Mouse (Mus musculus): ENCODE measurements at regions not wholly inside any gene's neighbourhood (a gene's known extent, or its start where the extent isn't known, plus 50 kb on each side); places are given as distances from the start of the nearest gene placed in this dataset.
A peak's percentile ranks its signal among the peaks of the same experiment; 100 is the strongest.

- TF ChIP-seq CTCF (IDR thresholded peaks at IDR 0.05; ENCODE audit: extremely low read depth, insufficient read depth, insufficient read length, insufficient replicate concordance) (no peak), POLR2A (IDR thresholded peaks at IDR 0.05; ENCODE audit: low read depth, low read length) (no peak)
- H3K4me3 ChIP-seq (ENCODE audit: extremely low read depth, insufficient read depth, insufficient read length) = no peak overlapping the region
- H3K27me3 ChIP-seq (ENCODE audit: control insufficient read depth, insufficient read depth, low read length) = no peaks in the 10 kb centered on the region
- no peaks in the 10 kb centered on the region for H3K36me3 ChIP-seq (ENCODE audit: control insufficient read depth, insufficient read depth, low read length)
- no peak for DNase-seq (ENCODE audit: low read depth in 1 of 2, low spot score in 2 of 2)
- 22% methylated on average over 7 of the region's 7 CpGs for WGBS
- no peak overlapping the region for H3K27ac ChIP-seq (ENCODE audit: insufficient read depth, low read length)
- no peaks in the 10 kb centered on the region; the same call in 1 of the 2 replicates for H3K4me1 ChIP-seq (ENCODE audit: control insufficient read depth, insufficient read depth, insufficient read length)
These were observed 50.6 kb upstream of the Larp1 start for GRCm38 (mm10) chr11:57958233-57958632.

- WGBS = 93% methylated on average over 9 of the region's 9 CpGs
- Histone ChIP-seq H3K27me3 (ENCODE audit: control insufficient read depth, insufficient read depth, low read length) (no peaks in the 10 kb centered on the region), H3K36me3 (ENCODE audit: control insufficient read depth, insufficient read depth, low read length) (no peaks in the 10 kb centered on the region), H3K4me3 (ENCODE audit: extremely low read depth, insufficient read depth, insufficient read length) (no peak overlapping the region), H3K27ac (ENCODE audit: insufficient read depth, low read length) (no peak overlapping the region), H3K4me1 (ENCODE audit: control insufficient read depth, insufficient read depth, insufficient read length) (peaks cover 10% of the 10 kb centered on the region)
- TF ChIP-seq CTCF (IDR thresholded peaks at IDR 0.05; ENCODE audit: extremely low read depth, insufficient read depth, insufficient read length, insufficient replicate concordance) = no peak
- TF ChIP-seq POLR2A (IDR thresholded peaks at IDR 0.05; ENCODE audit: low read depth, low read length) = no peak
- no peak for DNase-seq (ENCODE audit: low read depth in 1 of 2, low spot score in 2 of 2)
These were observed 52.0 kb upstream of the Larp1 start for GRCm38 (mm10) chr11:57956909-57957308.

GRCm38 (mm10) chr11:57956076-57956475 lies 52.8 kb upstream of the Larp1 start:
- no peaks in the 10 kb centered on the region for H3K27me3 ChIP-seq (ENCODE audit: control insufficient read depth, insufficient read depth, low read length)
- no peak overlapping the region for H3K27ac ChIP-seq (ENCODE audit: insufficient read depth, low read length)
- 89% methylated on average over 2 of the region's 2 CpGs for WGBS
- H3K4me1 ChIP-seq (ENCODE audit: control insufficient read depth, insufficient read depth, insufficient read length) = peaks cover 13% of the 10 kb centered on the region
- TF ChIP-seq CTCF (IDR thresholded peaks at IDR 0.05; ENCODE audit: extremely low read depth, insufficient read depth, insufficient read length, insufficient replicate concordance) (no peak), POLR2A (IDR thresholded peaks at IDR 0.05; ENCODE audit: low read depth, low read length) (no peak)
- DNase-seq (ENCODE audit: low read depth in 1 of 2, low spot score in 2 of 2) = no peak
- no peaks in the 10 kb centered on the region for H3K36me3 ChIP-seq (ENCODE audit: control insufficient read depth, insufficient read depth, low read length)
- no peak overlapping the region for H3K4me3 ChIP-seq (ENCODE audit: extremely low read depth, insufficient read depth, insufficient read length)

DNA sequence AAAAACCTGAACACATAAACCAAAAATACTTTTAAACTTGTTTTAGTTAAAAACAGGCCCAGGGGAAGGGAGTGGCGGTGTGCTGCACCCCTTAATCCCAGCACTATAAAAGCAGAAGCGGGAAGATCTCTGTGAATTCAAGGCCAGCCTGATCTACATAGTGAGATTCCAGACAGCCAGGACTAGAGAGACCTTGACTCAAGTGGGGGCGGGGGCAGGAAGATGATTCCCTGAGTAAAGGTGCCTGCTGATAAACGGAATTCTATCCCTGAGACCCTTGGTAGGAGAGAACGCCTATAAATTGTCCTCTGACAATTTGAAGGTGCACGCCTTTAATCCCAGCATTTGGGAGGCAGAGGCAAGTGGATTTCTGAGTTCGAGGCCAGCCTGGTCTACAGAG lies 53.4 kb upstream of the Larp1 start:
- no peak overlapping the region for H3K27ac ChIP-seq (ENCODE audit: insufficient read depth, low read length)
- H3K27me3 ChIP-seq (ENCODE audit: control insufficient read depth, insufficient read depth, low read length) = no peaks in the 10 kb centered on the region
- no peak overlapping the region for H3K4me3 ChIP-seq (ENCODE audit: extremely low read depth, insufficient read depth, insufficient read length)
- TF ChIP-seq CTCF (IDR thresholded peaks at IDR 0.05; ENCODE audit: extremely low read depth, insufficient read depth, insufficient read length, insufficient replicate concordance) = no peak
- WGBS = 90% methylated on average over 7 of the region's 7 CpGs
- H3K4me1 ChIP-seq (ENCODE audit: control insufficient read depth, insufficient read depth, insufficient read length) = peaks cover 13% of the 10 kb centered on the region
- DNase-seq (ENCODE audit: low read depth in 1 of 2, low spot score in 2 of 2) = no peak
- H3K36me3 ChIP-seq (ENCODE audit: control insufficient read depth, insufficient read depth, low read length) = no peaks in the 10 kb centered on the region

- no peak for DNase-seq (ENCODE audit: low read depth in 1 of 2, low spot score in 2 of 2)
- Histone ChIP-seq H3K4me1 (ENCODE audit: control insufficient read depth, insufficient read depth, insufficient read length) (peaks cover 13% of the 10 kb centered on the region), H3K4me3 (ENCODE audit: extremely low read depth, insufficient read depth, insufficient read length) (no peak overlapping the region), H3K27me3 (ENCODE audit: control insufficient read depth, insufficient read depth, low read length) (no peaks in the 10 kb centered on the region), H3K27ac (ENCODE audit: insufficient read depth, low read length) (no peak overlapping the region), H3K36me3 (ENCODE audit: control insufficient read depth, insufficient read depth, low read length) (no peaks in the 10 kb centered on the region)
- no peak for TF ChIP-seq POLR2A (IDR thresholded peaks at IDR 0.05; ENCODE audit: low read depth, low read length)
- 65% methylated on average over 10 of the region's 10 CpGs for WGBS
These were observed 54.2 kb upstream of the Larp1 start for GRCm38 (mm10) chr11:57954510-57955184.

- TF ChIP-seq CTCF (IDR thresholded peaks at IDR 0.05; ENCODE audit: extremely low read depth, insufficient read depth, insufficient read length, insufficient replicate concordance) = no peak
- no peak for TF ChIP-seq POLR2A (IDR thresholded peaks at IDR 0.05; ENCODE audit: low read depth, low read length)
- H3K27ac ChIP-seq (ENCODE audit: insufficient read depth, low read length) = no peak overlapping the region
- 90% methylated on average over 7 of the region's 7 CpGs for WGBS
- peaks cover 13% of the 10 kb centered on the region for H3K4me1 ChIP-seq (ENCODE audit: control insufficient read depth, insufficient read depth, insufficient read length)
- DNase-seq (ENCODE audit: low read depth in 1 of 2, low spot score in 2 of 2) = no peak
- H3K27me3 ChIP-seq (ENCODE audit: control insufficient read depth, insufficient read depth, low read length) = no peaks in the 10 kb centered on the region
- no peak overlapping the region for H3K4me3 ChIP-seq (ENCODE audit: extremely low read depth, insufficient read depth, insufficient read length)
- H3K36me3 ChIP-seq (ENCODE audit: control insufficient read depth, insufficient read depth, low read length) = no peaks in the 10 kb centered on the region
These were observed 55.2 kb upstream of the Larp1 start for GRCm38 (mm10) chr11:57953694-57954093.

- peaks cover 13% of the 10 kb centered on the region for H3K4me1 ChIP-seq (ENCODE audit: control insufficient read depth, insufficient read depth, insufficient read length)
These were observed 56.2 kb upstream of the Larp1 start for GRCm38 (mm10) chr11:57952619-57953018.

More at GRCm38 (mm10) chr11:57952619-57953018, 56.2 kb upstream of the Larp1 start:
- H3K27me3 ChIP-seq (ENCODE audit: control insufficient read depth, insufficient read depth, low read length) = no peaks in the 10 kb centered on the region
- H3K36me3 ChIP-seq (ENCODE audit: control insufficient read depth, insufficient read depth, low read length) = no peaks in the 10 kb centered on the region
- TF ChIP-seq CTCF (IDR thresholded peaks at IDR 0.05; ENCODE audit: extremely low read depth, insufficient read depth, insufficient read length, insufficient replicate concordance) (no peak), POLR2A (IDR thresholded peaks at IDR 0.05; ENCODE audit: low read depth, low read length) (no peak)
- H3K4me3 ChIP-seq (ENCODE audit: extremely low read depth, insufficient read depth, insufficient read length) = no peak overlapping the region
- peak; percentile 17 to 44 for DNase-seq (ENCODE audit: low read depth in 1 of 2, low spot score in 2 of 2)
- WGBS = 35% methylated on average over 3 of the region's 3 CpGs
- peak overlapping the region; percentile 61 for H3K27ac ChIP-seq (ENCODE audit: insufficient read depth, low read length)

Measured in spleen, adult 2 months (tissue).